Mouse (Mus musculus) CH12.LX (cell line): ENCODE measurements around the gene Sell. TPM values are rescaled to one million over a fixed set of nuclear protein-coding genes. Genes with fewer than 3 reads are reported as not detected.

Experiments used
- DNase-seq: peaks from one replicate; pipeline ENCODE4 v3.0.0-alpha.2; 2013; ENCODE audit errors: extremely low read depth
- H3K27ac ChIP-seq: 2 replicates; pipeline ENCODE4 v1.5.1; 2012; ENCODE audit warnings: low read depth, mild to moderate bottlenecking, control low read depth, moderate library complexity; ENCODE audit not compliant: insufficient read depth
- H3K27me3 ChIP-seq: replicated peaks from 2 replicates; pipeline ENCODE3; 2012; ENCODE audit warnings: inconsistent platforms
- H3K36me3 ChIP-seq, 2 experiments: replicated peaks in 1 of 2; 2 replicates each; pipeline versions ENCODE3 to v1.6.1; 2012; ENCODE audit warnings: inconsistent platforms in 1 of 2, low read length in 1 of 2, mild to moderate bottlenecking in 1 of 2, mixed read lengths in 1 of 2, moderate library complexity in 1 of 2; ENCODE audit not compliant: control insufficient read depth in 1 of 2, insufficient read depth in 1 of 2
- H3K4me1 ChIP-seq, 2 experiments: 2 replicates each; pipeline ENCODE4 v1.6.1; 2012; ENCODE audit warnings: inconsistent platforms in 1 of 2, moderate library complexity in 1 of 2; ENCODE audit not compliant: insufficient read depth in 2 of 2, control insufficient read depth in 1 of 2
- H3K4me2 ChIP-seq: 2 replicates; pipeline ENCODE4 v1.6.1; 2012; ENCODE audit warnings: low read depth, mild to moderate bottlenecking, control low read depth; ENCODE audit not compliant: poor library complexity, insufficient read depth, severe bottlenecking
- H3K4me3 ChIP-seq, 3 experiments: fragments of 150-350 bp in 1 of 3; sonication (generic) in 1 of 3; replicated peaks in 1 of 3; 2 replicates each; pipeline versions ENCODE3 to v1.5.1; 2011 to 2012; ENCODE audit warnings: low read depth in 2 of 3, low read length in 2 of 3, mild to moderate bottlenecking in 2 of 3, moderate library complexity in 2 of 3, control low read depth in 1 of 3, improper control_type of control experiment in 1 of 3, inconsistent platforms in 1 of 3, mixed read lengths in 1 of 3; ENCODE audit not compliant: poor library complexity in 1 of 3
- H3K79me2 ChIP-seq: replicated peaks from 2 replicates; pipeline ENCODE4 v1.6.1; 2012; ENCODE audit warnings: mild to moderate bottlenecking, moderate library complexity; ENCODE audit not compliant: control insufficient read depth, poor library complexity, insufficient read depth, severe bottlenecking; ENCODE audit errors: extremely low read depth
- H3K9ac ChIP-seq: 2 replicates; pipeline ENCODE4 v1.6.1; 2012; ENCODE audit warnings: low read depth, mild to moderate bottlenecking, control low read depth, moderate library complexity; ENCODE audit not compliant: insufficient read depth
- H3K9me3 ChIP-seq: replicated peaks from 2 replicates; pipeline ENCODE3; 2012; ENCODE audit warnings: low read length, inconsistent platforms, mixed read lengths
- CTCF ChIP-seq, 2 experiments: IDR thresholded peaks in 1 of 2; conservative IDR thresholded peaks in 1 of 2; 2 replicates each; pipeline ENCODE4 v1.5.1; 2011 to 2012; ENCODE audit warnings: low read depth in 2 of 2, low read length in 2 of 2, improper control_type of control experiment in 1 of 2, inconsistent platforms in 1 of 2, mild to moderate bottlenecking in 1 of 2, moderate library complexity in 1 of 2
- EP300 ChIP-seq: IDR thresholded peaks from 2 replicates; pipeline ENCODE4 v1.6.1; 2011; ENCODE audit warnings: low read length, improper control_type of control experiment
- ETS1 ChIP-seq: conservative IDR thresholded peaks from 2 replicates; pipeline ENCODE4 v1.6.1; 2012; ENCODE audit warnings: low read depth, mild to moderate bottlenecking, inconsistent platforms, low read length, improper control_type of control experiment, moderate library complexity
- HCFC1 ChIP-seq: IDR thresholded peaks from 2 replicates; pipeline ENCODE4 v1.6.1; 2012; ENCODE audit warnings: low read depth, mild to moderate bottlenecking, inconsistent platforms, low read length, improper control_type of control experiment
- JUND ChIP-seq: conservative IDR thresholded peaks from 2 replicates; pipeline ENCODE4 v1.6.1; 2011; ENCODE audit warnings: low read depth, low read length, improper control_type of control experiment
- MXI1 ChIP-seq: IDR thresholded peaks from 2 replicates; pipeline ENCODE4 v1.6.1; 2011; ENCODE audit warnings: mild to moderate bottlenecking, low read depth, low read length, improper control_type of control experiment
- MYC ChIP-seq: IDR thresholded peaks from 2 replicates; pipeline ENCODE4 v1.6.1; 2011; ENCODE audit warnings: low read depth, mild to moderate bottlenecking, improper control_type of control experiment, low read length
- POLR2A ChIP-seq: IDR thresholded peaks from 2 replicates; pipeline ENCODE4 v1.6.1; 2011; ENCODE audit warnings: low read depth, mild to moderate bottlenecking, improper control_type of control experiment, low read length
- TCF12 ChIP-seq: IDR thresholded peaks from 2 replicates; pipeline ENCODE4 v1.6.1; 2014; ENCODE audit warnings: low read depth, mild to moderate bottlenecking, inconsistent platforms, low read length, improper control_type of control experiment
- dilution Hi-C: fragments of 300-500 bp; cut with MboI; formaldehyde crosslinking; loops from 2 replicates; pipeline ENCODE4 v1.14.3; 2020; ENCODE audit warnings: low sequenced_read_pairs; ENCODE audit not compliant: extremely low pct_unique_long_range_greater_than_20kb, extremely low pct_ligation_motif_present
- in situ Hi-C: fragments of 300-500 bp; cut with MboI; formaldehyde crosslinking; loops from 3 replicates; pipeline ENCODE4 v1.14.3; 2019; ENCODE audit warnings: low sequenced_read_pairs, low pct_ligation_motif_present, low pct_unique_long_range_greater_than_20kb, mixed read lengths
- polyA plus RNA-seq: library from polyadenylated mRNA; unstranded; fragments of >175 nt; gene quantifications from 2 replicates; pipeline ENCODE4 v1.2.1, GENCODE M21; 2012; ENCODE audit warnings: low read depth; ENCODE audit not compliant: insufficient read length
- total RNA-seq, 2 experiments: library from RNA; depleted of rRNA; stranded (reverse); fragments of 300-350 nt in 1 of 2; fragments of >200 nt in 1 of 2; gene quantifications; 2 replicates each; pipeline ENCODE4 v1.2.3; 2012 to 2014

The Sell gene
- total and polyA plus RNA-seq, 3 experiments, result not detected

DNA sequence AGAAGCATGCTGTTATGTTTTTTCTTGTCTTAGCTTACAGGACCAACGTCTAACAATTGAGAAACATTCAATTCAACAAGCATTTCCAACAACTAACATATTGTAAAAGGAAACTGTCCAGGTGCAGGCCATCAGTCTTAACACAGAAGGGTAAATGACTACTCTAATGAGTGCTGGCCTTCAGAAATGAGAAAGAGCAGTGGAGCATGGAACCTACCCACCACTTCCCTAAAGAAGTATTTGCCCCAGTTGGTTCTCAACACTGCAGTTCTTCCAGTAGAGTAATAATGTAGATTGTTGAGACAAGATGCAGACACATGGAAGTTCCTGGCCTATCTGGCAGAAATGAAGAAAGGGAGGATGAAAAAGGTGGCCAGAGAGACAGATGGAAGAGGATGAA lies 14.7 kb downstream of the Sell start:
- H3K4me1 ChIP-seq, result peaks cover 1 to 82% of the 10 kb centered on the region in 2 experiments; a peak in 3 of 4 replicates
- TF ChIP-seq EP300 (peak; percentile 70), CTCF (conservative IDR thresholded peaks at IDR 0.05 in 1 of 2, IDR thresholded peaks at IDR 0.05 in 1 of 2; ENCODE audit: low read depth in 2 of 2, low read length in 2 of 2) (no peak), HCFC1 (no peak), JUND (0 out of 2 replicates have a peak, but pooled peaks have one; percentile 8)
- no peak overlapping the region for H3K4me3 ChIP-seq
- no peaks in the 10 kb centered on the region for H3K79me2 ChIP-seq
- no peaks in the 10 kb centered on the region for H3K9me3 ChIP-seq
- no peak overlapping the region for H3K4me2 ChIP-seq
- H3K36me3 ChIP-seq, result no peaks in the 10 kb centered on the region
- dilution Hi-C loops (no loop called here), in situ Hi-C loops (no loop called here)
- H3K9ac ChIP-seq, result no peak overlapping the region
- peak; percentile 66 for DNase-seq
- H3K27me3 ChIP-seq, result no peaks in the 10 kb centered on the region
- no peak overlapping the region for H3K27ac ChIP-seq

DNA sequence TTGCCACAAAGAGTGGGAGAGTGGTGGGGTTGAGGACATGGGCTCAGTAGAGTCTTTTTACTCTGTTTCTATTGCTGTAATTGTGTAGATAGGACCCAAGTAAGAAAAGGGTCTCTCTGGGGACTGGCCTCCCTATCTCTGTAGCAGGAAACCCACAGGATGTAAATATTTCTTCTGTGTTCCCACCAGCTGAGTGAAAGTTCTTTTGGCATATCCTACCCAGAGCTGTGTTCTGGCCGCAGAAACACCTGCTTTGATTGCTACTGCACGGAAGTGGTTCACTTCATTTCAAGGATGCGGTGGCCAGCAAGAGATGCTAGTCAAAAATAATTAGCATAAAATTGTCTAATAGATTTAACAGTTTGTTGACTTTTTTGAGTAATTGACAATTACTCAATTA lies 15.2 kb downstream of the Sell start:
- H3K36me3 ChIP-seq, result no peaks in the 10 kb centered on the region
- no peak overlapping the region for H3K4me3 ChIP-seq
- H3K79me2 ChIP-seq, result no peaks in the 10 kb centered on the region
- no peak overlapping the region for H3K4me2 ChIP-seq
- no peaks in the 10 kb centered on the region for H3K9me3 ChIP-seq
- no peaks in the 10 kb centered on the region for H3K27me3 ChIP-seq
- H3K4me1 ChIP-seq, result peaks cover 2 to 82% of the 10 kb centered on the region in 2 experiments; a peak in 3 of 4 replicates
- H3K27ac ChIP-seq, result no peak overlapping the region
- in situ Hi-C loops, result no loop called here
- TF ChIP-seq ETS1 (peak; percentile 49; the same call in 1 of the 2 replicates), MXI1 (no peak), TCF12 (peak; percentile 17; the same call in 1 of the 2 replicates), POLR2A (no peak), EP300 (peak; percentile 53)
- TF ChIP-seq, all 38 proteins: peak for 3
- dilution Hi-C loops, result no loop called here
- H3K9ac ChIP-seq, result no peak overlapping the region
- peak; percentile 60 for DNase-seq

- dilution Hi-C loops (no loop called here), in situ Hi-C loops (no loop called here)
- no peak for DNase-seq
- H3K4me2 ChIP-seq, result no peak overlapping the region
- no peak overlapping the region for H3K9ac ChIP-seq
- no peaks in the 10 kb centered on the region for H3K36me3 ChIP-seq
- no peak overlapping the region for H3K4me3 ChIP-seq
- H3K9me3 ChIP-seq, result no peaks in the 10 kb centered on the region
- no peaks in the 10 kb centered on the region for H3K27me3 ChIP-seq
- TF ChIP-seq MYC, result no peak
- peaks cover 4 to 92% of the 10 kb centered on the region in 2 experiments; a peak in 3 of 4 replicates for H3K4me1 ChIP-seq
- no peak overlapping the region for H3K27ac ChIP-seq
- no peaks in the 10 kb centered on the region for H3K79me2 ChIP-seq
Measured at GRCm38 (mm10) chr1:164078323-164078741, 16.6 kb downstream of the Sell start.
